Mouse (Mus musculus) splenic B cell, adult 2 months (primary cell): ENCODE data around the gene Dpp7.

Experiments used
- DNase-seq: peaks from one replicate; pipeline ENCODE4 v3.0.0-alpha.2; 2011; ENCODE audit warnings: low read depth, low spot score
- H3K27me3 ChIP-seq: 2 replicates; pipeline ENCODE4 v1.6.1; 2012; ENCODE audit warnings: mild to moderate bottlenecking, low read length, moderate library complexity, mixed read lengths; ENCODE audit not compliant: control insufficient read depth, poor library complexity, insufficient read depth, severe bottlenecking
- H3K36me3 ChIP-seq: 2 replicates; pipeline ENCODE4 v1.6.1; 2012; ENCODE audit warnings: mild to moderate bottlenecking, low read length, moderate library complexity, mixed read lengths; ENCODE audit not compliant: control insufficient read depth, poor library complexity, insufficient read depth, severe bottlenecking

The Dpp7 gene

GRCm38 (mm10) chr2:25305587-25306359, 50.4 kb downstream of the Dpp7 start:
- no peak for DNase-seq
- Histone ChIP-seq H3K27me3 (no peaks in the 10 kb centered on the region), H3K36me3 (no peaks in the 10 kb centered on the region)

GRCm38 (mm10) chr2:25304657-25305541, 51.3 kb downstream of the Dpp7 start:
- Histone ChIP-seq H3K27me3 (no peaks in the 10 kb centered on the region), H3K36me3 (no peaks in the 10 kb centered on the region)
- peak; percentile 60 for DNase-seq

- Histone ChIP-seq H3K27me3 (no peaks in the 10 kb centered on the region), H3K36me3 (no peaks in the 10 kb centered on the region)
- DNase-seq = peak; percentile 33
Observed at GRCm38 (mm10) chr2:25303931-25304656, 52.1 kb downstream of the Dpp7 start.

GRCm38 (mm10) chr2:25303452-25303851, 52.7 kb downstream of the Dpp7 start:
- no peak for DNase-seq
- H3K27me3 ChIP-seq = no peaks in the 10 kb centered on the region
- no peaks in the 10 kb centered on the region for H3K36me3 ChIP-seq
